Mouse (Mus musculus): ENCODE measurements around the gene Serpina1b. TPM values are rescaled to one million over a fixed set of nuclear protein-coding genes. Genes with fewer than 3 reads are reported as not detected.
"Not testable (repeated sequence)": the region's sequence is repeated elsewhere in the genome, so short reads cannot be mapped to it uniquely, and the experiment has no call there.

The Serpina1b gene
- not detected in 2 replicates for total RNA-seq (2014; rRNA removed)
- polyA plus RNA-seq (2015; fragmentation: Nextera tagmentation; extraction: Ambion mirVana) = not detected in 2 replicates

- H3K36me3 ChIP-seq (ENCODE audit: insufficient read depth, low read length); H3K4me3 ChIP-seq (ENCODE audit: low read depth, low read length); H3K9me3 ChIP-seq (ENCODE audit: low read length); DNase-seq (ENCODE audit: low spot score); H3K27ac ChIP-seq (ENCODE audit: low read depth, low read length); H3K4me2 ChIP-seq (ENCODE audit: low read depth, low read length, poor library complexity, severe bottlenecking); H3K9ac ChIP-seq (replicated peaks; ENCODE audit: low read length, poor library complexity, severe bottlenecking); H3K4me1 ChIP-seq (ENCODE audit: insufficient read depth, low read length); H3K27me3 ChIP-seq (ENCODE audit: insufficient read depth, low read length); ATAC-seq (ENCODE audit: low FRiP score): not testable (repeated sequence)
- 78% methylated on average over 4 of the region's 4 CpGs for WGBS
Observed at GRCm38 (mm10) chr12:103830273-103830672, at the start of gene Serpina1b. Gene Serpina1b (minus strand): TSS chr12:103830373.

- H3K36me3 ChIP-seq (ENCODE audit: insufficient read depth, low read length); H3K4me1 ChIP-seq (ENCODE audit: insufficient read depth, low read length); H3K9ac ChIP-seq (replicated peaks; ENCODE audit: low read length, poor library complexity, severe bottlenecking); H3K4me2 ChIP-seq (ENCODE audit: low read depth, low read length, poor library complexity, severe bottlenecking); H3K4me3 ChIP-seq (ENCODE audit: low read depth, low read length); H3K9me3 ChIP-seq (ENCODE audit: low read length); ATAC-seq (ENCODE audit: low FRiP score); DNase-seq (ENCODE audit: low spot score); H3K27ac ChIP-seq (ENCODE audit: low read depth, low read length); H3K27me3 ChIP-seq (ENCODE audit: insufficient read depth, low read length): not testable (repeated sequence)
- 86% methylated on average over 1 of the region's 1 CpGs for WGBS
Observed at GRCm38 (mm10) chr12:103866873-103867272, 36.7 kb upstream of the Serpina1b start.

GRCm38 (mm10) chr12:103863101-103863974 is 33.2 kb upstream of the Serpina1b start, which contains the start of gene Serpina1a:
Gene Serpina1a (minus strand): TSS chr12:103863562.
- H3K27me3 ChIP-seq (ENCODE audit: insufficient read depth, low read length); H3K36me3 ChIP-seq (ENCODE audit: insufficient read depth, low read length); H3K4me2 ChIP-seq (ENCODE audit: low read depth, low read length, poor library complexity, severe bottlenecking); H3K9me3 ChIP-seq (ENCODE audit: low read length); ATAC-seq (ENCODE audit: low FRiP score); DNase-seq (ENCODE audit: low spot score); H3K4me3 ChIP-seq (ENCODE audit: low read depth, low read length); H3K4me1 ChIP-seq (ENCODE audit: insufficient read depth, low read length); H3K27ac ChIP-seq (ENCODE audit: low read depth, low read length); H3K9ac ChIP-seq (replicated peaks; ENCODE audit: low read length, poor library complexity, severe bottlenecking): not testable (repeated sequence)
- WGBS = 80% methylated on average over 9 of the region's 9 CpGs

GRCm38 (mm10) chr12:103860976-103861375 is 30.8 kb upstream of the Serpina1b start:
- Histone ChIP-seq H3K4me1 (ENCODE audit: insufficient read depth, low read length) (no peaks in the 10 kb centered on the region), H3K4me3 (ENCODE audit: low read depth, low read length) (no peak overlapping the region), H3K27ac (ENCODE audit: low read depth, low read length) (no peak overlapping the region), H3K27me3 (ENCODE audit: insufficient read depth, low read length) (no peaks in the 10 kb centered on the region), H3K36me3 (ENCODE audit: insufficient read depth, low read length) (no peaks in the 10 kb centered on the region), H3K9me3 (ENCODE audit: low read length) (no peaks in the 10 kb centered on the region; the same call in 1 of the 2 replicates), H3K4me2 (ENCODE audit: low read depth, low read length, poor library complexity, severe bottlenecking) (no peak overlapping the region), H3K9ac (replicated peaks; ENCODE audit: low read length, poor library complexity, severe bottlenecking) (no peak overlapping the region)
- WGBS = 67% methylated on average over 2 of the region's 3 CpGs
- ATAC-seq (ENCODE audit: low FRiP score) (no peak), DNase-seq (ENCODE audit: low spot score) (no peak)
- TF ChIP-seq CTCF (IDR thresholded peaks at IDR 0.05) = no peak

- H3K4me3 ChIP-seq (ENCODE audit: low read depth, low read length); H3K27me3 ChIP-seq (ENCODE audit: insufficient read depth, low read length); ATAC-seq (ENCODE audit: low FRiP score); H3K27ac ChIP-seq (ENCODE audit: low read depth, low read length); H3K36me3 ChIP-seq (ENCODE audit: insufficient read depth, low read length); H3K4me1 ChIP-seq (ENCODE audit: insufficient read depth, low read length); H3K4me2 ChIP-seq (ENCODE audit: low read depth, low read length, poor library complexity, severe bottlenecking); H3K9ac ChIP-seq (replicated peaks; ENCODE audit: low read length, poor library complexity, severe bottlenecking); DNase-seq (ENCODE audit: low spot score); H3K9me3 ChIP-seq (ENCODE audit: low read length): not testable (repeated sequence)
- 82% methylated on average over 3 of the region's 4 CpGs for WGBS
Observed at GRCm38 (mm10) chr12:103860571-103860970, 30.4 kb upstream of the Serpina1b start.

- not testable (repeated sequence) for H3K4me1 ChIP-seq (ENCODE audit: insufficient read depth, low read length); H3K4me2 ChIP-seq (ENCODE audit: low read depth, low read length, poor library complexity, severe bottlenecking); H3K4me3 ChIP-seq (ENCODE audit: low read depth, low read length); H3K27ac ChIP-seq (ENCODE audit: low read depth, low read length); H3K36me3 ChIP-seq (ENCODE audit: insufficient read depth, low read length); H3K9me3 ChIP-seq (ENCODE audit: low read length); ATAC-seq (ENCODE audit: low FRiP score); DNase-seq (ENCODE audit: low spot score); H3K9ac ChIP-seq (replicated peaks; ENCODE audit: low read length, poor library complexity, severe bottlenecking); H3K27me3 ChIP-seq (ENCODE audit: insufficient read depth, low read length)
- WGBS = 74% methylated on average over 3 of the region's 3 CpGs
Observed at GRCm38 (mm10) chr12:103859584-103859983, 29.4 kb upstream of the Serpina1b start.

GRCm38 (mm10) chr12:103853032-103853431 is 22.9 kb upstream of the Serpina1b start:
- not testable (repeated sequence) for H3K4me1 ChIP-seq (ENCODE audit: insufficient read depth, low read length); H3K9ac ChIP-seq (replicated peaks; ENCODE audit: low read length, poor library complexity, severe bottlenecking); H3K4me3 ChIP-seq (ENCODE audit: low read depth, low read length); ATAC-seq (ENCODE audit: low FRiP score); H3K36me3 ChIP-seq (ENCODE audit: insufficient read depth, low read length); H3K27ac ChIP-seq (ENCODE audit: low read depth, low read length); DNase-seq (ENCODE audit: low spot score); H3K9me3 ChIP-seq (ENCODE audit: low read length); H3K27me3 ChIP-seq (ENCODE audit: insufficient read depth, low read length); H3K4me2 ChIP-seq (ENCODE audit: low read depth, low read length, poor library complexity, severe bottlenecking)
- 85% methylated on average over 2 of the region's 2 CpGs for WGBS

- H3K27ac ChIP-seq (ENCODE audit: low read depth, low read length); H3K36me3 ChIP-seq (ENCODE audit: insufficient read depth, low read length); H3K4me3 ChIP-seq (ENCODE audit: low read depth, low read length); H3K27me3 ChIP-seq (ENCODE audit: insufficient read depth, low read length); ATAC-seq (ENCODE audit: low FRiP score); H3K4me2 ChIP-seq (ENCODE audit: low read depth, low read length, poor library complexity, severe bottlenecking); H3K9ac ChIP-seq (replicated peaks; ENCODE audit: low read length, poor library complexity, severe bottlenecking); H3K4me1 ChIP-seq (ENCODE audit: insufficient read depth, low read length); DNase-seq (ENCODE audit: low spot score); H3K9me3 ChIP-seq (ENCODE audit: low read length): not testable (repeated sequence)
- WGBS = 82% methylated on average over 6 of the region's 6 CpGs
Observed at GRCm38 (mm10) chr12:103827661-103828372, 2.4 kb downstream of the Serpina1b start.

All from midbrain, postnatal 0 days (tissue).